Mouse (Mus musculus): Measurements from ENCODE around the gene Apobec2.
"Not testable (repeated sequence)": the region's sequence is repeated elsewhere in the genome, so short reads cannot be mapped to it uniquely, and the experiment has no call there.

DNA sequence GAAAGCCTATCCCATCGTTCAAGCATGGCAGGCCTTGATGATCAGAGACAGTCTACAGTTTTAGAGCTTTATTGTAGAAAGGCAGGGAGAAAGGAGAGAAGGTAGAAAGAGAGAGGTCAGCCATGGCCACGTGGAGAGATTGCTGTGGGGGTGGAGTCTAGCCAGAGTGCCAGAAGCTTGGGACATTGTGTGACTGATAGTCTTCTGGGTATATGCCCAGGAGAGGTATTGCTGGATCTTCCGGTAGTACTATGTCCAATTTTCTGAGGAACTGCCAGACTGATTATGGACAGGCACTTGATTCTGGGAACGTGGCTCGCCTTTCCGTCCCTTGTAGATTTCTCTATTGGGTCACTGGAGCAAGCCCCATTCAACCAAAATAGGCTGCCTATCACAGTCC is 41.6 kb upstream of the Apobec2 start:
- TF ChIP-seq ZC3H11A (IDR thresholded peaks at IDR 0.05; ENCODE audit: borderline replicate concordance, low read depth, low read length); MAFK (IDR thresholded peaks at IDR 0.05; ENCODE audit: insufficient read depth, low read depth, low read length); ZNF384 (IDR thresholded peaks at IDR 0.05; ENCODE audit: low read depth, low read length): not testable (repeated sequence)

Data from ES-E14 (cell line).